Mouse (Mus musculus) thymus, adult 2 months (tissue): Measurements from ENCODE around the gene Zfp663.

Source experiments
- CTCF ChIP-seq: fragments of 200-500 bp; IDR thresholded peaks from 2 replicates; pipeline ENCODE4 v1.5.1; 2012; ENCODE audit warnings: mild to moderate bottlenecking, control low read depth, low read length, moderate library complexity, borderline replicate concordance; ENCODE audit not compliant: control insufficient read depth, poor library complexity, insufficient read depth; ENCODE audit errors: extremely low read depth
- POLR2A ChIP-seq: fragments of 200-500 bp; IDR thresholded peaks from 2 replicates; pipeline ENCODE4 v1.6.1; 2012; ENCODE audit warnings: mild to moderate bottlenecking, low read length, control low read depth, moderate library complexity; ENCODE audit not compliant: control insufficient read depth, poor library complexity, insufficient read depth; ENCODE audit errors: extremely low read depth

- TF ChIP-seq POLR2A (no peak), CTCF (no peak)
Observed at GRCm38 (mm10) chr2:165387844-165388495, 19.4 kb upstream of the Zfp663 start, which contains the start of gene Zfp334.
